Mouse (Mus musculus) limb, embryonic 15.5 days (tissue): ENCODE results near the gene Lrch3. TPM values are rescaled to one million over a fixed set of nuclear protein-coding genes. Genes with fewer than 3 reads are reported as not detected.

Experiments used
- ATAC-seq: fragments of 200-750 bp; cut with Nextera tagmentation; 2 replicates; pipeline ENCODE4 v1.8.0; 2017; ENCODE audit warnings: low read depth, moderate TSS enrichment; ENCODE audit not compliant: insufficient number of reproducible peaks, low FRiP score, low TSS enrichment
- H3K27ac ChIP-seq: fragments of 300-500 bp; sonication (generic); 2 replicates; pipeline ENCODE4 v1.5.1; 2015; ENCODE audit warnings: moderate library complexity, mild to moderate bottlenecking, inconsistent platforms
- H3K27me3 ChIP-seq: fragments of 300-500 bp; sonication (generic); 2 replicates; pipeline ENCODE4 v1.6.1; 2015; ENCODE audit warnings: inconsistent platforms
- H3K36me3 ChIP-seq: fragments of 300-500 bp; sonication (generic); 2 replicates; pipeline ENCODE4 v1.6.1; 2015; ENCODE audit warnings: inconsistent platforms
- H3K4me1 ChIP-seq: fragments of 300-500 bp; sonication (generic); 2 replicates; pipeline ENCODE4 v1.6.1; 2015; ENCODE audit warnings: inconsistent platforms
- H3K4me2 ChIP-seq: fragments of 300-500 bp; sonication (generic); 2 replicates; pipeline ENCODE4 v1.6.1; 2015; ENCODE audit warnings: mild to moderate bottlenecking, inconsistent platforms
- H3K4me3 ChIP-seq: fragments of 300-500 bp; sonication (generic); 2 replicates; pipeline ENCODE4 v1.5.1; 2015; ENCODE audit warnings: mild to moderate bottlenecking, inconsistent platforms
- H3K9ac ChIP-seq: fragments of 300-500 bp; sonication (generic); 2 replicates; pipeline ENCODE4 v1.6.1; 2015; ENCODE audit warnings: inconsistent platforms
- H3K9me3 ChIP-seq: fragments of 300-500 bp; sonication (generic); 2 replicates; pipeline ENCODE4 v1.6.1; 2016; ENCODE audit warnings: inconsistent platforms
- WGBS: fragments of 180-500 bp; shearing (Covaris S2); methylation state at CpG from one replicate; pipeline ENCODE4 v1.1.7; 2015; 5-methylcytosine and 5-hydroxymethylcytosine counted together
- polyA plus RNA-seq: library from polyadenylated mRNA; unstranded; fragments of >200 nt; fragmentation: Nextera tagmentation; extraction: Ambion mirVana; gene quantifications from 2 replicates; pipeline ENCODE4 v1.2.1, GENCODE M21; 2015

The Lrch3 gene
- polyA plus RNA-seq, 1 experiment from 2014 or later, result 23.1 TPM

DNA sequence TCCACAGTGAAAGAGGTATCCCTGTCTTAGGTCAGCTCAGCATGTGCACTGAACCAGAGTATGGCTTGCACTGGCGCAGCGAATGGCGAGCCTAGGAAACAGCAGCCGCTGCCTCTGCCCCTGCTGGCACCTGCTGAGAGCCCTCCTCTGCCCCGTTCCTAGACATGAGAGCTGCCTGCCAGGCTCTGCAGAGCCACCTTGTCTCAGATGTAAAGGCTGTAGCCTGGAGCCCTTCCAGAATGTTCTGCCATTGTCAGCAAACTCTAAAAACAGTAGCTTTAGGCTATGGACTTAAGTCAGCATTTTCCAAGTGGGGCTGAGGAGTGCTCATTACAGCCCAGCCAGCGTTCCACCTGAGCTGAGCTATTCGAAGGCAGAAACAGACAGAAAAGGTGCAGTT, 93.5 kb downstream of the Lrch3 start:
- WGBS, result 69% methylated on average over 7 of the region's 7 CpGs
- Histone ChIP-seq H3K4me1 (no peaks in the 10 kb centered on the region), H3K4me2 (no peak overlapping the region), H3K36me3 (peaks cover 56% of the 10 kb centered on the region), H3K9me3 (no peaks in the 10 kb centered on the region), H3K4me3 (no peak overlapping the region), H3K9ac (no peak overlapping the region), H3K27me3 (no peaks in the 10 kb centered on the region), H3K27ac (no peak overlapping the region)
- no peak for ATAC-seq

DNA sequence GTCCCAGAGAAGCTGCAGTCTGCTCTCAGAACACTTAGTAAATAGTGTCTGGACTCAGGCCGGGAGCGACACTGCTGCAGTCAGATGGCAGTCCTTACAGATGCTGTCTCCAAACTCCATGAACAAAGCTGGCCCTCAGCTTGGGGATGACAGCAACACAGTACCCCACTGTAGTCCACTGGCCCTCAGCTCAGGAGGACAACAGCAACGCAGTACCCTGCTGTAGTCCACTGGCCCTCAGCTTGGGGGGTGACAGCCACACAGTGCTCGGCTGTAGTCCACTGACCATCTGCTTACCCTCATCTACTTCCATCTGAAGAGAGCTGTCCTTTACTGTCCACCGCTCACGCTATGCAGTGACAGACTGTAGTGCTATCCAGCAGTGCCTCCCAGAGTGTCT, 96.3 kb downstream of the Lrch3 start:
- 86% methylated on average over 6 of the region's 6 CpGs for WGBS
- no peak for ATAC-seq

DNA sequence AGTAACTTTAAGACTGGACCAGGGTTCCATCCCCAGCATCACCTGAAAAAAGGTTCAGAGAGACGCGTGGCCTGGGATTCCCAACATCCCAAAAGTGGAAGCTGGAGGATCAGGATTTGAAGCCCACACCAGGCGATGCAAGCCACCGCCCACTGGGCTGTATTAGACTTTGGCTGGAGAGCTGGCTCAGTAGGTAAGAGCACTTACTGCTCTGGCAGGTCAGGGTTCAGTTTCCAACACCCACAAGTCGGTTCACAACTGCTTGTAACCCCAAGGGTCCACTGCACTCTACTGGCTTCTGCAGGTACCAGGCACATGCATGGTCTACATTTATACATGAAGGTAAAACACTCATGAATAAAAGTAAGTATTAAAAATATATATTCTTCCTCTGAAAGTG, 99.9 kb downstream of the Lrch3 start:
- no peak overlapping the region for H3K27ac ChIP-seq
- H3K9ac ChIP-seq, result no peak overlapping the region
- H3K36me3 ChIP-seq, result peaks cover 56% of the 10 kb centered on the region
- H3K27me3 ChIP-seq, result no peaks in the 10 kb centered on the region
- 85% methylated on average over 5 of the region's 5 CpGs for WGBS
- no peaks in the 10 kb centered on the region for H3K4me1 ChIP-seq
- no peak overlapping the region for H3K4me3 ChIP-seq
- ATAC-seq, result no peak
- H3K9me3 ChIP-seq, result no peaks in the 10 kb centered on the region
- H3K4me2 ChIP-seq, result no peak overlapping the region

More for the DNA sequence above, 96.3 kb downstream of the Lrch3 start:
- Histone ChIP-seq H3K4me2 (no peak overlapping the region), H3K9me3 (no peaks in the 10 kb centered on the region), H3K27ac (no peak overlapping the region), H3K27me3 (no peaks in the 10 kb centered on the region), H3K4me1 (no peaks in the 10 kb centered on the region), H3K9ac (no peak overlapping the region), H3K4me3 (no peak overlapping the region), H3K36me3 (peaks cover 74% of the 10 kb centered on the region)

DNA sequence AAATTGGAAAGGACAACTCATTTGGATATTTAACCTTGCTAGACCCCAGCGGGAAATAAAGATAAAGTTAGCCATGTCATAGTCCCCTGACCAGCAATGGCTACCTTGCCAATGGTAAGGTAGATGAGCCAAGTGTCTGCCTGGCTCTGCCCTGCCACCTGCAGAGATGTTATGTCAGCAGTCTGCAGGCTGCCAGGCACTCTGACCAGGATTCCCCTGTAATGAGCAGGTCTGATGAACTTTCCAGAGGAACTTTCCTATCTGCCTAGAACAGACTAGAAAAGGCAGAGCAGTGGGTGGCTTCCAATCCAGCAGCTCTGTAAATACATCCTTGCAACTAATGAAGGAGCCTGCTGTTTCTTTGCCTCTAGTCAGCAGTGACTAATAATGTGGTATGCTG, 101.0 kb downstream of the Lrch3 start:
- H3K27me3 ChIP-seq, result no peaks in the 10 kb centered on the region
- no peak for ATAC-seq
- 94% methylated on average over 1 of the region's 1 CpGs for WGBS
- no peaks in the 10 kb centered on the region for H3K9me3 ChIP-seq
- H3K4me1 ChIP-seq, result no peaks in the 10 kb centered on the region
- H3K27ac ChIP-seq, result no peak overlapping the region
- no peak overlapping the region for H3K9ac ChIP-seq
- H3K4me3 ChIP-seq, result no peak overlapping the region
- peaks cover 46% of the 10 kb centered on the region for H3K36me3 ChIP-seq
- no peak overlapping the region for H3K4me2 ChIP-seq

DNA sequence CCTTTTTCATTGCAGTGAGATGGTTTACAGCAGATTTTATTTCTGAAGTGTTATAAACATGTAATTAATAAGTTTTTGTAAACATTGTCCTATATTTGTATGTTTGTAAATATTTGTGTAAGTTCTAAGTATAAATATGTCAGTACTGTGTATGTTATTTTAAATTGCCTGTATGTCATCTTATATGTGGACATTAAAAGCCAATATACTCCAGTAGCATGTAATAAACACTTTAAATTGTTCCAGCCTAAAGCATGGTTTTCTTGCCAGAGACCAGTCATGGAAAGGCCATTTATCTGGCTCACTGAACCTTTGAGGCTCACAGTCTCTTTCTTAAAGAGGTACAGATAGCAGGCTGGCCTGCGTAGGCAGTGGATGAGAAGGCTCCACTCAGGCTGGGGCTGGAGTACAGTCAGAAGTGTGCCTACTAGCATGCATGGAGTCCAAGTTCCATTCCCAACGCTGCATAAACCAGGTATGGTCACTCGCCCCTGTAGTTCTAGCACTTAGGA, 101.6 kb downstream of the Lrch3 start:
- Histone ChIP-seq H3K36me3 (peaks cover 41% of the 10 kb centered on the region), H3K4me1 (no peaks in the 10 kb centered on the region), H3K4me2 (no peak overlapping the region), H3K4me3 (no peak overlapping the region), H3K9ac (no peak overlapping the region), H3K27me3 (no peaks in the 10 kb centered on the region), H3K27ac (no peak overlapping the region), H3K9me3 (no peaks in the 10 kb centered on the region)
- 89% methylated on average over 3 of the region's 3 CpGs for WGBS
- no peak for ATAC-seq

DNA sequence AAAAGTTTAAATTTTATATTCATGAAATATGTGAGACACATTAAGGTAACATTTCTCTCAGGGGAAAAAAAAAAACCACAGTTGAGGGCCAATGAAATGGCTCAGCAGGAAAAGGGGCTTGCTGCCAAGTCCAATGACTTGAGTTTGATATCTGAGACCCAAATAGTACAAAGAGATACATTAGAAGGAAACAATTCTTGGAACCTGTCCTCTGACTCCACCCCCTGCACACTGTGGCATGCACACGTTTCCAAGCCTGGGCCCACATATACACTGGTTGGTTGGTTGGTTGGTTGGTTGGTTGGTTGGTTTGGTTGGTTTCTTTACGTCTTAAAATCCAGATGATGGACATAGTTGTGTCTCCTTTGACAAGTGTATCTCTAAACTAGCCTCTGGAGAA, 102.1 kb downstream of the Lrch3 start:
- Histone ChIP-seq H3K9me3 (no peaks in the 10 kb centered on the region), H3K27me3 (no peaks in the 10 kb centered on the region), H3K27ac (no peak overlapping the region), H3K36me3 (peaks cover 35% of the 10 kb centered on the region), H3K4me1 (no peaks in the 10 kb centered on the region), H3K9ac (no peak overlapping the region), H3K4me2 (no peak overlapping the region), H3K4me3 (no peak overlapping the region)
- no peak for ATAC-seq
- WGBS, result 73% methylated on average over 2 of the region's 2 CpGs

DNA sequence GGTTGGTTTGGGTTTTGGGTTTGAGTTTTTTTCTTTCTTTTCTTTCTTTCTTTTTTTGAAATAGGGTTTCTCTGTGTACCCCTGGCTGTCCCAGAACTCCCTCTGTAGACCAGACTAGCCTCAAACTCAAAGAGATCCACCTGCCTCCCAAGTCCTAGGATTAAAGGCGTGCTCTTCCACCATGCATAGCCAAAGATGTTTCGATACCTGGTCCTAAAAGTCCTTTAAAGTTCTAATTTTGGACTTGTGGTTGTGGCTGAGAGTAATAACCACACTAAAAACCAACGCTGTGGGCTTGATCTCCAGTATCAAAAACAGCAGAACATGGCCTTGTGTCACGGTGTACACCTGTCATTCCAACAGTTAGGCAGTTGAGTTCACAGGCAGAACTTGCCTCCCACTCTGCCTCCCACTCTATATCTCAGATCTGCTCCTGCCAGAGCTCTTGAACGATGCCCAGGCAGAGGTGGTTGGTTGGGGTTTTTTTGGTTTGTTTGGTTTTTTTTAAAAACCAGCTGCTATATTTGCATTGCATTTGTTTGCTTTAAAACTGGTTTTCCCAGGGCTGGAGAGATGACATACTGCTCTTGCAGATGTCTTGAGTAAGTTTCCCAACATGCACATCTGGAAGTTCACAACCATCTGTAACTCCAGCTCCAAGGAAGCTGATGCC, 103.9 kb downstream of the Lrch3 start:
- Histone ChIP-seq H3K4me1 (no peaks in the 10 kb centered on the region), H3K27ac (no peak overlapping the region), H3K27me3 (no peaks in the 10 kb centered on the region), H3K9me3 (no peaks in the 10 kb centered on the region), H3K36me3 (peaks cover 26% of the 10 kb centered on the region), H3K9ac (no peak overlapping the region), H3K4me3 (no peak overlapping the region), H3K4me2 (no peak overlapping the region)
- 91% methylated on average over 5 of the region's 5 CpGs for whole genome bisulfite sequencing
- ATAC-seq, result no peak

DNA sequence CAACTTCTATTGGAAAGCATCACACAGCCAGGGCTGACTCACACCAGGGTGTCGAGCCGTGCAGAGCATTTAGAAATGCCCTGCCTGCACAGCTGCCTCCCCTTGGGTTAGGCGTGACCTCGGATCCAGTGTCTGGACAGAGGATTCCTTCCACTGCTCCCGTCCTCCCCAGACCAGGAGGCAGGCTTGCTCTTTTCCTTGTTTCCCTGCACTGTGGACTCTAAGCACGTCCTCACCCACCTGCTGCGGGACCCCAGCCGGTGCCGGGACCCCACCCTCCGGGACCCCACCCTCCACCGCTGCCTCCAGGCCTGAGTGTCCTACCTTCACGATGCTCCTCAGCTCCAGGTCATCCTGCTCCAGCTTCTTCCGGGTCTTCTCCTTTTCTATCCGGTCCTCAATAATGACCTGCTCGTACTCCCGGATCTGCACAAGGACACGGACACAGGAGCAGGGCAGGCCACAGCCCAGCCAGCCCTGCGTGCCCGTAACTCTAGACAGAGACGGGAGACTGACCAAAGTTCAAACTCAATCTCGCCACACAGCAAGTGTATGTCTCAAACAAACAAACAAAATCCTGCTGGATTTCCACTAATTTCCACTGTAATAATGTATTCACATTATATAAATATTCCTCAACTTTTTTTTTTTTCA, 105.3 kb downstream of the Lrch3 start:
- WGBS, result 71% methylated on average over 21 of the region's 21 CpGs
- Histone ChIP-seq H3K27ac (no peak overlapping the region), H3K36me3 (peaks cover 13% of the 10 kb centered on the region; the same call in 1 of the 2 replicates), H3K4me2 (no peak overlapping the region), H3K4me1 (no peaks in the 10 kb centered on the region), H3K4me3 (no peak overlapping the region), H3K9me3 (no peaks in the 10 kb centered on the region), H3K27me3 (no peaks in the 10 kb centered on the region), H3K9ac (no peak overlapping the region)
- ATAC-seq, result no peak

DNA sequence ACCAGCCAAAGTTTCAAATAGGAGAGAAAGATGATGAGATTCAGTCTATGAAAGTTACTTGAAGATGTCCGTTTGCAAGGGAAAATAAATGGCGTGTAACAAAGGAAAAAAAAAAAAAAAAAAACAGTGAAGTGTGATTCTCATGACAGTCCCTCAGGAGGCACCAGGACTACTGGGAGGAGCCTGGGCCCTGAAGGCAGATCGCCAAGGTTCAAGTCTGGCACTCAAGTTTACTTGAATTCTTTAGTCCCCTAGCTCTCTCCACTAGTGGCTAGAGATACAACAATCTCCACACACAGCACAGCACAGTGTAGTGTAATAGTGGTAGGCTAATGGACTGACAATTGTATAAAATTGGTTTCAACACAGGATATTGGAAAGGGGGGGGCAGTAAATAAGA, 107.5 kb downstream of the Lrch3 start:
- 79% methylated on average over 3 of the region's 3 CpGs for WGBS
- ATAC-seq, result no peak
- Histone ChIP-seq H3K36me3 (peaks cover 6% of the 10 kb centered on the region; the same call in 1 of the 2 replicates), H3K4me3 (no peak overlapping the region), H3K27me3 (no peaks in the 10 kb centered on the region), H3K9me3 (no peaks in the 10 kb centered on the region), H3K4me2 (no peak overlapping the region), H3K9ac (no peak overlapping the region), H3K27ac (no peak overlapping the region), H3K4me1 (no peaks in the 10 kb centered on the region)

DNA sequence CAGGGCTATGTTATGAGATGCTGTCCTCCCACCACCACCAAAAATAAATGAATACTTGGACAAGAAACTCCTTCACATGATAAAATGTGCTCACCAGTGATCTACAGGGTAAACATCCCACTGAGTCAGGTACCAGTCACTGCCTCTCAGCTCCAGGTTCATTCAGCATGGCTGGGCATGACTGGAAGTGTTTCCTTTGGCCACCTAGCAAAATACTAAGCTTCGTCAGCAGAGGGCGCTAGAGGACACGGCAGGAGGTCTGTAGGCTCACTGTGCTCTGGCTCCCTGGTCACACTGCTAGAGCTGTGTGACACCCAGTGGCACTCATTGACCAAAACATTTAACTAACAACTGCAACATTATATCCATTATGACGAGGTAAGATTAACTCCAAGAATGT, 109.8 kb downstream of the Lrch3 start:
- Histone ChIP-seq H3K9ac (no peak overlapping the region), H3K27ac (no peak overlapping the region), H3K4me1 (no peaks in the 10 kb centered on the region), H3K27me3 (no peaks in the 10 kb centered on the region), H3K4me3 (no peak overlapping the region), H3K9me3 (no peaks in the 10 kb centered on the region), H3K4me2 (no peak overlapping the region), H3K36me3 (no peaks in the 10 kb centered on the region)
- WGBS, result 6% methylated on average over 4 of the region's 4 CpGs
- ATAC-seq, result no peak

DNA sequence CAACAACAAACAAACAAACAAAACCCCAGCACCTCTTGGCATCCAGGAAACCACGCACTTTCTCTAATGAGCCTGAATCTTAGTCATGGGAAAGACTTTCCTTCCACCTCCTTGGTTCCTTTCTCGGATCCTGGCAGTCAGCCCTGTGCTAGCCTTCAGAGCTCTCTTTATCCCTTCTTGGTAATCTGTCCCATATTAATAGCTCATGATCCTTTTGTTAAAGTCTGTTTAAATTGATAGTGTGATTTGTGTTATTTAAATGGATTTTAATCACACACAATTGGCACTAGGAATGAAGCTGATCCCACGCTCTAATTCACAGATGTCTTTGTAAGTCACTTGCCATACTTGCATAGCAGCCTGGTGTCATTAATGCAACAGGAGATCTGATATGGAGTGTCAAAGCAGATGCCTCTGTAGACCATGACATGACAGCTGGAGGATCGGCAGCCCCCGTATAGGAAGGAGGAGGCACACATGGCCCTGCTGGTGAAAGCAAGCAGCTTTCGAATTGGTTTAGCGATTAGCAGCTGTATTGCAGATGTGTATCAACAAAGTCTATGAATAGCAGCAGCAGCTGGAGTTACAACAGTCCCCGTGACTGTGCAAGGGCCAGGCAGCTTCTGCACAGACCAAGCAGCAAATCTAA, 110.7 kb downstream of the Lrch3 start:
- H3K36me3 ChIP-seq, result no peaks in the 10 kb centered on the region
- H3K27ac ChIP-seq, result no peak overlapping the region
- H3K27me3 ChIP-seq, result no peaks in the 10 kb centered on the region
- WGBS, result 65% methylated on average over 8 of the region's 8 CpGs
- H3K4me3 ChIP-seq, result no peak overlapping the region
- no peak overlapping the region for H3K4me2 ChIP-seq
- no peaks in the 10 kb centered on the region for H3K9me3 ChIP-seq
- ATAC-seq, result peak; percentile 30; the same call in 1 of the 2 replicates
- H3K4me1 ChIP-seq, result no peaks in the 10 kb centered on the region
- no peak overlapping the region for H3K9ac ChIP-seq

DNA sequence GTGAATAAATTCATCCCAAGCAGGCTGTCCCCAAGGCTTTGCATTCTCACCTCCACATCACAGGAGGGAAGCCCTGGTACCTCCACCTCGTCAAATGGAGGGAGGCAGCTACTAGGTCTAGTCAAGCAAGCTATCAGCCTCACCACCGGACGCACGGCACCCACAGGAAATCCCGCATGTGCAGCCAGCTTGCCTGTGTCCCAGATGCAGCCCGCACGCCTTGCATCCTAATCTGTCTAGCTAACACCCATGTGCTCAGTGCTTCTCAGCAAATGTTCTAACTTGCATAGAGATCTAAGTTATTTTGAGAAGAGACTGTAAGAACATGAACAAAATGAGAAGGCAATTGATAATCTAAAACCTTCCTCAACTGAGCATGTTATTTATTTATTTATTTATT, 112.5 kb downstream of the Lrch3 start:
- WGBS, result 85% methylated on average over 7 of the region's 7 CpGs
- H3K36me3 ChIP-seq, result no peaks in the 10 kb centered on the region
- no peak overlapping the region for H3K4me3 ChIP-seq
- no peaks in the 10 kb centered on the region for H3K27me3 ChIP-seq
- H3K4me2 ChIP-seq, result no peak overlapping the region
- no peaks in the 10 kb centered on the region for H3K4me1 ChIP-seq
- no peak overlapping the region for H3K27ac ChIP-seq
- no peak for ATAC-seq
- H3K9me3 ChIP-seq, result no peaks in the 10 kb centered on the region
- no peak overlapping the region for H3K9ac ChIP-seq
